Mouse (Mus musculus) natural killer cell, adult 2 months (primary cell): ENCODE data around the gene Id2.
A peak's percentile ranks its signal among the peaks of the same experiment; 100 is the strongest.

Source experiments
- DNase-seq, 2 experiments: peaks; one replicate each; pipeline ENCODE4 v3.0.0; 2022; ENCODE audit warnings: low spot score in 2 of 2

Id2 gene

DNA sequence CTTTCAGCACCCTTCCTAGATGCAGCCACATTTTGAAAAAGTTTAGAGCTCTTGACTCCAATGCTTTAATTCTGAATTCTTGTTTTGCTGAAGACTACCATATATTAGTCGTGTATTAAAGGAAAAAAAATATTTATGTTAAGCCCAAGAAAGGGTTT, at the start of gene Id2:
Gene Id2 (minus strand): TSS at position 89 of the 158 bp plus-strand sequence.
- DNase-seq, result no peak

DNA sequence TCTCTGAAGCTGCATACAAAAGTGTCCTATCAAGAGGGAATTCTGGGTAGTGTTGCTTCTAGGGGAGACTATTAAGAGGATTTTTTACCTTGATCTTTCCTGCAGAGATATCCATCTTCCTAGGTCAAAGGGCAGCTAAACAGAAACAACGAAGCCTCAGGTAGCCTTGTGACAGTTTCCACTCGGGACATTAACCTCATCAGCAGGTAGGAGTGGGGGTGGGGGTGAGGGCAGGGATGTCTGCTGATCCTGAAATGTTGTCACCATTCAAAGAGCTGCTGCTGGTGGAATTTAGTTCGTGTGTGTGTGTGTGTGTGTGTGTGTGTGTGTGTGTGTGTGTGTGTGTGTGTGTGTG, 48.4 kb upstream of the Id2 start:
- no peak for DNase-seq

DNA sequence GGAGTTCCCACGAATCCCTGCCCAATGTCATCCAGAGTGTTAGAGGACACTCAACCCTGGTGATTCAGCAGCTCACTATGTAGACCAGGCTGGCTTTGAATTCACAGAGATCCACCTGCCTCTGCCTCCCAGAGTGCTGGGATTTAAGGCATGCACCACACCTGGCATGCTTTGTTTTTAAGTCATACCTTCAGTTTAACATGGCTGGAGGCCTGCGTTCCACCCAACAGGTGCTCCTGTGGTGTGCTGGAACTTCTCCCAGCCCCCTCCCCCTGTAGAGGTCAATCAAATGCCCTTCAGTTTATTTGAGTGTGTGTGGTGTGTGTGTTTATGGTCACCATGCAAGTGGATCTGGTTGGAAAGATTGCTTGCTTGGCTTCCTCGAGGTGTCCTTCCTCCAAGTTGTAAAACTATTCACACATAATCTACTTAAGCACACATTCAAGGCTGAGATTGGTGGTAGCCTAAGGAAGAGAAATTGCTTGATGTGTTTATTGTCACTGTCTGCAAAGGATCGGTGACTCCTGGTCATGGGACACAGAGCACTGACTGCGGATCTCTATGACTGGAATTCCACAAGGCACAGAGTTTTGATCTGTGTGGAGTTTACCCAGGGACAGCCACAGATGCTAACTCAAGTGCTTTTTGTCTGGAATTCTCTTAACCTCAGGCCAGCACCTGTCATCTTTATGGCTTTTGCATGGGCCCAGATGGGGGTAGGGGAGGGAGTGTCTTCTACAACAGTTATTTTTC, 47.8 kb upstream of the Id2 start:
- DNase-seq, result no peak

DNA sequence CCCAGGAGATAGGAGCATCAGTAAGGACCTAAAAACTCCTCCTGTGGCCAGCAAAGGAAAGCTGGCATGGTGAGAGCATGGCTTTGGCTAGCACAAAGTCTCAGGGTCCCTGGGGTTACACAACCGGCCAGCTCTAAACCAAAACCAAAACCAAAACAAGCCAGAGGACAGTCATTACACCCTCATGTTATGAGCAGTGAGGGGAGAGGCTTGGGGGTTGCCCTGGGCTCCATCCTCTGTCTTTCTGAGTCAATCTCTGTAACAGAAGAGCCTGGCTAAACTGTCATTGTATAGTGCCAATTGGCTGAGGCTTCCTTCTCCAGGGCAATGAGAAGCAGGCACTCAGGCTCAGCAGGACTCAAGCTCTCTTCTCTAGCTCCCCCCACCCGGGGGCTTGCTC, 46.6 kb upstream of the Id2 start:
- DNase-seq, result peak; percentile 34 to 58

DNA sequence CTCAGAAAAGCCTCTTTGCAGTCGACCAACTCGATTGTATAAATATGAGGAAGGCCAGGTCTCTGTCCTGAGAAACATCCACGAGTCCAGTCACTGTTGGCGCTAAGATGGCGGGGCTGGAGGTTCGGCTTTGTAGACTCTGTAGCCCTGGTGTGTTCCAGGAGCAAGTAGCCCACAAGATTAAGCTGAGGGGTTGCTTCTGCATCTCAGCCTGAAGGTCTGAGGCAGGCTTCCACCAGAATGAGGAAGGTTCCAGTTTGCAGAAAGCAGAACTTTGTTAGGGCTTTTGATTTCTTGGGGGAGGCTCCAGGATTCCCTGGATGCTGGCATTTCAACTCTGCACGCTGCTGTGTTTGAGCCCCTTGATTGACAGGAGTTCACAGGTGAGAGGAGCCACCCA, 45.3 kb upstream of the Id2 start:
- DNase-seq, result no peak

DNA sequence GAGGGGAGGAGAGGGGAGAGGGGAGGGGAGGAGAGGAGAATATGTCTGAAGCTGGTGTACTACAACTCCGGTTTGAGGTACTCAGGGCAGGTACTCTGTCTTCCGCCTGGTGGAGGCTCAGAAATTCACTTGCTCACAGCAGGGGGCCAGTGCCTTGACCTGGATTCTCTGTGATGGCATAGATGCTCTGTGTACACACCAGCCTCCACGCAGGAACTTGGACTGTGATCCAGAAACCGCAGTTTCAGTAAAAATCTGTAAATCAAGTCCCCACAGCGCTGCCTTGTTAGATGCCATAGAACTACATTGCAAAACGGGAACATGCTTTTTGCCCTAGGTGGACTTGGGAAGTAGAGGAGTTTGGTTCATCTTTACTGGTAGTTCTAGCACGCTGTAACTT, 44.4 kb upstream of the Id2 start:
- no peak for DNase-seq

DNA sequence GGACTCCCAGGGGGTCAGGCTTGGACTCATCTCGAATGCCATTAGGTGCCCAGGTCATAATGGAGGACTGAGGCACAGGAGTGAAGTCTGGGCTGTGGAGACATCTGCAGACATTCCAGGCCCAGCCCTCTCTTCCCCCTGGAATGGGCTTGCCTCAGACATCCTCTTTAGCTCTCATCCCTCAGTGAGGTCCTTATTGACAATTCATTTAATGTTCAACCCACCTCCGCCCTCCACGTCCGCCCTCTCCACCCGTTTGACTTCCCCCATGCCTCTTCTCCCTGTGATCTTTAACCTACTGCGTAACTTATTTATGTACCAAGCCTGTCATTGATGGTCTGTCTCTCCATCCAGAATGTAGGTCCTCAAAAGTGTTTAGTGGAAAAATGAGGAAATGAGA, 43.2 kb upstream of the Id2 start:
- no peak for DNase-seq

DNA sequence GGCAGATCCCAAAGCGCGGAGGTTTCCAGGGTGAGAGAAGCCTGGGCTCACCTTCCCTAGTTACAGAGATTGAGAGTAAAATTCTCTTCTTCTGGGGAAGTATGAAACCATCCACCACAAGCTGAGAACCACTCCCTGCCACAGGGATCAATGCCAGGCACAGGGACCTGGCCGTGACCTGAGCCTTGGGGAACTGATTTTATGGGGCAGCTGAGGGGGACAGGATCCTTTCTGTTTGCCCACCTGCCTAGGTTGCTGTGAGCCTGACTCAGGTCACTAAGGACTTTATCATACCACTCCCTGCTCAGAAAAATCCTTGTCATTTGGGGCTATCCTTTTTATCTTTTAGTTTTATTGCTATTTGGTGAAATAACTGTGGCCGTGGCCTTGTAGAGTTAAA, 41.7 kb upstream of the Id2 start:
- no peak for DNase-seq

DNA sequence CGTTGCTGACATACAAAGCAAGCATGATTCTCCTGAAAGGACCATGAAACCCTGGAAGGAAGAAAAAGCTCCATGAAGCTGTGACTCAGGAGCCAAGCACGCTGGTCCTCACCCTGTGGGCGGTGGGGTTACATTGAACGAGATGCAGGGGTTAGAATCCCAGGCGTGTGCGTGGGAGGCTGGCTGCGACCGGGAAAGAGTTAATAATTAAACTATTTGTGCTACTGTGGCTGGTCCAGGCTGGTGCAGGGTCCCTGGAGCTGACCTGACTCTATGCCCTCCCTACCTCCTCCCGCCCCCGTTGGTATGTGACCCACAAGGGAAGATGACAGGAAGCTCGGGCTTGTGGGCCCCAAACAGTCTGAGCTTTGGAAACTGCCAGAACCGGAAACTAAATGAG, 35.1 kb upstream of the Id2 start:
- no peak for DNase-seq

DNA sequence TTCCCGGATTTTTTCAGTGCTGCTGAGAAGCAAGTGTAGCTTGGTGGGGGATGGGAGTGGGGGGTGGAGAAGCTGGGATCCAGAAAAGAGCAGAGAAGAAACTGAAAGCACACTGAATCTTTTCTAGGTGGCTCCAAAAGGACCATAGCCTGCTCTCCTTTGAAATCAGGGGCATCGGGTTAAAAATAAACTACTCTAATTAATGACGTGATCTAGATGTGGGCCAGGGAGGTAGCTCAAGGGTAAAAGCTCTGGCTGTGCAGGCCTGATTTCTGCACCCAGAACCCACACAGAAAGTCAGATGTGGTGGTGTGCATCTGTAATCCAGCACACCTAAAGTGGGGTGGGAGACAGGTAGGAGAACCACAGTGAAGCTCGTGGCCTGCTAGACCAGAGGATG, 30.7 kb upstream of the Id2 start:
- no peak for DNase-seq

DNA sequence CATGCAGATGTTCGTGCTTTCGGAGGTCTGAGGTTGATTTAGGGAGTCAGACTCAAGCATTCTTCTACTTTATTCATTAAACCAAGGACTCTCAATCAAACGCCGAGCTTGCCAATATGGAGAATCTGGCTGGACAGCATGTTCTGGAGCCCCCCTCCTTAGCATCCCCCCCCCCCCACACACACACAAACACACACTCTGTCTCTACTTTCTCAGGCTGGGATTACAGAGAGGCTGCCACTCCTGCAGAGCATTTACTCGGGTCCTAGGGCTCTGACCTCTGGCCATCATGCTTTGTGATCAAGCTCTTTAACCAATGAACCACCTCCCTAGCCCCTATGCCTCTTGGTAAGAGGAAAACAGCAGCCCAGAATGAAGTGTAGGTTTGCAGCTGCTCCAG, 29.3 kb upstream of the Id2 start:
- DNase-seq, result no peak

DNA sequence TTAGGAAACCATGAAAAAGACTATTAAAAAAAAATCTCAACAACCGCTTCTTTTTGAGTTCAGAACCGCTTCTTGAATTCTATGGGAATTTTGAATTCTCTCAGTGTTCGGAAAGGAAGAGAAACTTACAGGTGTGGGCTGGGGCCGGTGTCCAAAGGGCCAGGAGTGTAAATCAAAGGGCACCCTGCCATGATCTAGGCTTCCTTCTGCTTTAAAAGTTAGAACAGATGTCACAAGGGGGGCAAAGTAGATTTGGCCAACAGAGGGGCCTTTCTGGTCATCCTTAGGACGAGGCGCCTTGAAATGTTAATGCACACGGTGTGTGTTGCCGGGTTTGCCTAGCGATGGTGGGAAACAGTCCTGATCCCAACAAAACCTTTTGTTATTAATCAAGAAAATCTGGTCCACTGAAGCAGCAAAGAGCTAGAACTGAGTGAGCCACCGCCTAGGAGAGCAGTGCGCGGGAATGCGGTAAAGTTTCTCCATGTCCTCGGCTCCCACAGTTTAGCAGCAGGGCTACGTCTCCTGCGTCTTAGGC, 28.4 kb upstream of the Id2 start:
- no peak for DNase-seq

DNA sequence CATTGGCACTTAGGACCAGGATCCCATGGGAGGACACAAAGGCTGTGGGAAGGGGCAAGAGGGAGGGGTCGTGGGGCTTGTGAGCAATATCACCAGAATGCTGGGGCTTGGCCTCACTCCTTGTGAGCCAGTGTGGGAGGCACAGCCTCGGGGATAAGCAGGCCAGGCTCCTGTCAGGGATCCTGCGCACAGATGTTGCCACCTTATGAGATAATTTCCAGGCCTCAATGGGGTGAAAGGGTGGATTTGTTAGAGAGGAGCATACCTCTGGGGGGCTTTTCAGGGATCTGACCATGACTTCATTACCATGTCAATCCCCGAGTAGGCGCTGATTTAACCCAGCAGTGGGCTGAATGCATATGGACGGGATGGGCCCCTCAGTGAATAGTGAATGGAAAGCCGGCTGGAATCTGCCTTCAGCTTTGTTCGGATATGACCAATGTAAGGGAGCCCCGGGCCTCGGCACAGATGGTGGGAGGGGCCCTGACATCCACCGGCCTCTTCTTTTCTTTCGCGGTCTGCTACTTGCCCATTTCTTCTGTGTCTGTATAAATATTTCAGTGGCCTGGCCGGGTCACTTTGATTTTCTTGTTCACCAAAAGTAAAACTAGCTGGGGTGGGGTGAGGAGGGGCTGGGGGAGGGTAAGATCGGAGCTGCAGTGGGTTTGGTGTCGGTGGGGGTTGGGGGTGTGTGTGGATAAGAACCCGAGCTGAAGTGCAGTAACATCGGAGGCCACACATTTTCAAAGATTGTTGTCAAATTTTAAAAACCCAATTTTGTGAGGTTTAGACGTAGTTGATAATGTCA, 27.7 kb upstream of the Id2 start:
- no peak for DNase-seq

DNA sequence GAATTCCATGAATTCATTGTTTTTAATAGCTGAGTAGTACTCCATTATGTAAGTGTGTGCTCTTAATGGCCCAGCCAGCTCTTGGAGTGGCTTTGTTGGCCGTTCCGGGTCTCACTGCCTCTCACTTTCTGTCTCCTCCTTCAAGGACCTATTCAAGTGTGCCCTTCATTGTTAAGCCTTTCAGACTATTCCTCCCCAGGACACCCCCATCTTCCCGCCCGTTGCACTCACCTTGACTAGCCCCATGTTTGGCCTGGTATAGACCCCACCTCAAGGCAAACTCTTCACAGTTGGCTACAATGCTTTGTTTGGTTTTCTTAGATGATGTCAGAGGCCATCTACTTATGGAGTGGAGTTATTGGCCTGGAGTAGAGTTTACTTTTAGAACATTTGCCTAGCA, 23.8 kb upstream of the Id2 start:
- no peak for DNase-seq

DNA sequence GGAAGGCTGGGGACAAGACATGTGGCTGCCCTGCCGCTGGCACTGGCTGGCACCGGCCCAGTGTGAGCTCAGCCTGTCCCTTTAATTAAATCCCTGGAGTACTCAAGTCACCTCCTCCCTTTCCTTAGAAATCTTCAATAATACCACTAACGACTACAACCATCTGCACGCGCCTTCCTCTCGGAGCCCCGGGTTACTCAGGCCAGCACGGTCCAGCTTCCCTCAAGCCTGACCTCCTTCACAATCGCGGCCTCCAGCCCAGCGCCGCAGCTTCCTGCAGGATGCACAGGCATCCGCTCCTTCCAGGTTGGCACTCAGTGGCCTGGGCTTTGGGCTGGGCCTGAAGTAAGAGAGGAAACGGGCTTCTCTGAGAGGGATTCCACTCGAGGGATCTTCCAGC, 22.3 kb upstream of the Id2 start:
- DNase-seq, result no peak

DNA sequence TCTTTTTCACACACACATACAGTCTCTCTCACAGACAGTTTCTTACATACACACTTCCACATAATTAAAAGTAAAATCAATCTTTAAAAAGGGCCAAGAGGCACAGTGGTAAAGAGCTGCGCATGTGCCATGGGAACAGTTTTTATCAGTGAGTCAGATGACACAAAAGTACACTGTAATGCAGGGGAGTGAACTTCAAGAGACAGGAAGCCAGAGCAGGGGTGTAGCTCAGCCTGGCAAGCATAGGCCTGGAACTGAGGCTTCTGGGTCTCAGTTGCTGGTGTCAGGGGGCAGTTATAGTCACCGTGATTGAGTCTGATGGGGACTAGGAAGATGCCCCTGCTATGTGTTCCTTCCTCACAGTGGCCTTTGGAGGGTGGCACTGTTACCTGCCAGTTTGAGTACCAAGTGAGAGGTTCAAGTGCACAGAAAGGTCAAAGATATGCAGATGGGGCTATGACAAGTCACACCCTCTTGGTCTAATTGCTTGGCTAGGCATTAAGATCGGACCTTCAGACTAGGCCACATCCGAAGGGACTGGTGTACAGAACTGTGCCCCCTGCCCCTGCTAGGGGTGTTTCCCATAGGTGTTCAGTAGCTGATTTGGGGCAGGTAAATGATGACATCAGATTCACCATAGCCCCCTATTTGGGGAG, 21.0 kb upstream of the Id2 start:
- no peak for DNase-seq

DNA sequence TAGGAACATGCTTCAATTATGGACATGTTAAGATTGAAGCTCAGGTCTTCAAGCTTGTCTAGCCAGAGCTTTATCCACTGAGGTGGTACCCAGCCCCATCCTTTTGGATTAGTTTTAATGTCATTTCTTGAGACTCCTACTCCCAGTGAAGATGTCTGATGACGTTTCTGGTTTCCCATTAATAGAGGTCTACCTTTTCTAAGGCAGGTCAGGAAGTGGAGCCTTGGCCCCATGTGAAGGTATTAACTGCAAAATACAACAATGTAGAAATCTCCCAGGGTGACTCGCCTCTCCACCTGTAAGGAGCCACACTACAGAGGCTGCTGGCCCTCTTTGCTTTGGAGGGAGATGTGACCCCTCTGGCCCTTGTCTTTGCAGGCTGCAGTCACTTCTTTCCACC, 19.2 kb upstream of the Id2 start:
- DNase-seq, result no peak

DNA sequence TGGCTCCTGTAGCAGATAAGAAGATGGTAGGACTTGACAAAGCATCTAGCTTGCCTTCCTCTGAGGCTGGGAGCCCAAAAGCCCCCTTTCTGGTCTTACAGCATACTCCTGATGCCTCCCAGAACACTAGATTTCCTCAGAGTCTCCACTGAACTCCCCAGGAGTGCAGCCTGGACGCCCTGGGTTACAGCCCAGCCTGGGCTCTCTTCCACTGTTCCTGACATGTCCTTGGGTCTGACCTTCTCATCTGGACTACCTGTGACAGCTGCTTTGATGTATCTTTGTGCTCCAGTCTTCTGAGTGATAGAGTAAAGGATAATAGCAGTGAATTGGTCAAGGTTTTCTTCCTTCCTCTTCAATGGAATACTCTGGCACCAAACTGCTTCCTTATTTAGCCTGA, 17.5 kb upstream of the Id2 start:
- no peak for DNase-seq

DNA sequence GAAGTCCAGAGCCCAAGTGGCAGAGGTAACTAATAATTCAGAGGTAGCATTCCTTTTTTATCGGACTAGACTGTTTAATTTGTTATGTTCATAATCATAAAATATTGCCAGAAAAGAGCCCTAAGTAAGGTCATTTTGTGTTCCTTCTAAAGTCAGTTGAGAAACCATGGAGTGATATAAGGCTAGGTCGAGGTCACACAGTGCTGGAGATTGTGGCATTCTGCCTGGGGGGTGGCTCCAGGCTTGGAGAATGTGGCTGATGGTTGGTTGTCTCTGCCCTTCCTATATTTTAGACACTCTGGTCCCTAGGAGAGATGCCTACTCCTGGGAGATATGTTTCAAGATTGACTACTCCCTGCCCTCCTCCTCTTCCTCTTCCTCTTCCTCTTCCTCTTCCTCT, 16.4 kb upstream of the Id2 start:
- no peak for DNase-seq

DNA sequence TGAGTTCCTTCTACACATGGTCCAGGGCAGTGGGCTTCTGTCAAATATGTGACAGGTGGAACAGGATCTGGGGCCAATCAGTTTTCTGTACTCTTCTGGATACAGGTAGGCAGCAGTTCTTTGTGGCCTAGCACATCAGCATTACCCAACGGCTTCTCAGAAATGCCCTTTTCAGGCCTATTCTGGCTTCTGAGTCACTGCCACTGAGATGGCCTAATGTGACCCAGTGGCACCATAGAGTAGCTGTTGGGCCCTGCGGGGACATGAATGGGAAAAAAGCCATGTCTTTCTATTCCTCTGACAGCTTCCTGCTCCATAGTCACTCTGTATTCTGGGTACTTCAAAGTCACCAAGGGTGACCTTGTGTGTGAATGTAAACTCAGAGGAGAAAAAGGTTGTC, 15.9 kb upstream of the Id2 start:
- no peak for DNase-seq

DNA sequence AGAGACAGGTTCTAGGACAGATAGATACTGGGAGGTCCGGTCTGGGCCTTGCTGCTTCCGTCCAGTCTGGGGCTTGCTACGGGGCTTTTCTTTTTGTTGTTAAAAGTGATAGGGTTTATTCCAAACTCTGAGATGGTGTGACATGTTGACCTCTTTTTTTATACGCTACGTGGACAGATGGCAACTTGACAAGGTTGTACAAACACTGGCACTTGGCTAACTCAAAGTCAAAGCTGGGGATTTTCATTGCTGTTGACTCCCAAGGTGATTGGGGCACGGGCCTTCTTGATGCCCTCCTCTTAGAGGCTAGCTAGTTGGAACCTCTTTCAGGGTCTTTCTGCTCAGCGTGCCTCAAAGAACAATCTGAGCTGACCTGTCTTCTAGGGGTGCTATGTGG, 13.7 kb upstream of the Id2 start:
- DNase-seq, result no peak

DNA sequence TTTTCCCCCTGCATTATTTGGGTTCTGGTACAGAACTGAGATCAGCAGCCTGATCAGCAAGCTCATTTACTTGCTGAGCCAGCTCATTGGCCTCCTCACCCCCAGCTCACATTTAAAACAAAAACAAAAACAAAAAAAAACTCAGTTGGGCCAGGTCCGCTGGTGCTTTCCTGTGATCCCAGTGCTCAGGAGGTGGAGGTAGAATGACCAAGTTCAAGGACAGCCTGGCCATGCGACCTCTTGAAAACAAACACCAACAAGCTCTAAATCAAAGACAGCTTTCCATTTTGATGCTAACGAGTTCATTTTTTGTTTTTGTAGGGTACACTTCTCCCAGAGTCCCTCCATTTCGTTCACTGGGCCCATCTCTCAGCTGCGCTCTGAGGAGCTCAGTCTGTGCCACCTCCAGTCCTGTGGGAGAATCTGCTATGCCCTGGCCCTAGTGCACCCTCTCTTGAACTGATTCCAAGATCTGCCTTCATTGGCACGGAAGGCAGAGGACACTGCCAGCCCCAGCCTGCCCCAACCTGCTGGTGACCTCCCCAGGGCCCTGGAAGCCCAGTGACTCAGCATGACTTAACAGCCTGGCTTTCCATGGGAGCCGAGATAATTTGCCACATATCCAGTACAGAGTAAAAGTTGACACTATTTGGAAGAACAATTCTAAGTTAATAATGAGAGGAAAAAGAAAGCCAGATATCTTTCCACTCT, 13.2 kb upstream of the Id2 start:
- no peak for DNase-seq

DNA sequence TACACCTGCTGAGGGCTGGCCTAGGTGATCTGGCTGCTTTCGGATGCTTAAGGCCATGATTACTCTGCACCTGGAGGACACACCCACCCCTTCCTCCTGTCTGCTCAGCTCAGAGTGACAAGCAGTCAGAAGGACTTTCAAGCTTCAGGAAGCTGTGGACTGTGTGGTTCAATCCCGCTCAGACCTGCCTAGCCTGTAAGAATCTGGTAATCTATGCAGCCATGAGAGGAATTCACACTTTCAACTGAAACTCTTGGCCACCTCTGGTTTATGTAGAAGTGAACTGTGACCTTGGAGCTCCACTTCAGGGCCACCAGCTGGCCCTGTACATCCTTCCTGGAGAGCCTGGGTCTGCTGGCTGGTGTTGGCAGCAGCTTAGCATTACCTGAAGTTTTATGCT, 11.9 kb upstream of the Id2 start:
- peak in 1 of 2 experiments; percentile 22 for DNase-seq
